Mouse (Mus musculus): ENCODE measurements around the gene Muc4.

The Muc4 gene

GRCm38 (mm10) chr16:32803901-32804300 is 68.2 kb downstream of the Muc4 start:
- in situ Hi-C loops (cut with MboI, MseI), result no loop called here

GRCm38 (mm10) chr16:32805151-32805550 is 69.5 kb downstream of the Muc4 start:
- in situ Hi-C loops (cut with MboI, MseI), result no loop called here

GRCm38 (mm10) chr16:32807408-32808185 is 71.9 kb downstream of the Muc4 start:
- in situ Hi-C loops (cut with MboI, MseI), result no loop called here

GRCm38 (mm10) chr16:32810321-32810720 is 74.6 kb downstream of the Muc4 start, which contains the start of gene Smbd1:
TSS of gene Smbd1 (minus strand) at chr16:32810477.
- in situ Hi-C loops (cut with MboI, MseI), result loop anchor here (10.0 kb wide), 1 partner anchor 94 kb away; no protein-coding TSS in a partner anchor

GRCm38 (mm10) chr16:32812888-32813361 is 77.2 kb downstream of the Muc4 start:
- in situ Hi-C loops (cut with MboI, MseI), result loop anchor here (10.0 kb wide), 1 partner anchor 92 kb away; no protein-coding TSS in a partner anchor

- in situ Hi-C loops (cut with MboI, MseI), result loop anchor here (10.0 kb wide), 1 partner anchor 91 kb away; no protein-coding TSS in a partner anchor
Measured at GRCm38 (mm10) chr16:32813362-32813761, 77.7 kb downstream of the Muc4 start.

GRCm38 (mm10) chr16:32813771-32814170 is 78.1 kb downstream of the Muc4 start:
- in situ Hi-C loops (cut with MboI, MseI), result loop anchor here (10.0 kb wide), 1 partner anchor 91 kb away; no protein-coding TSS in a partner anchor

- in situ Hi-C loops (cut with MboI, MseI), result loop anchor here (10.0 kb wide), 1 partner anchor 90 kb away; no protein-coding TSS in a partner anchor
Measured at GRCm38 (mm10) chr16:32814539-32814938, 78.9 kb downstream of the Muc4 start.

- in situ Hi-C loops (cut with MboI, MseI), result loop anchor here (5.0 to 10.0 kb wide), 2 partner anchors 90 to 207 kb away; no protein-coding TSS in a partner anchor
Measured at GRCm38 (mm10) chr16:32815160-32815605, 79.5 kb downstream of the Muc4 start.

- in situ Hi-C loops (cut with MboI, MseI), result loop anchor here (5.0 to 10.0 kb wide), 2 partner anchors 87 to 204 kb away; no protein-coding TSS in a partner anchor
Measured at GRCm38 (mm10) chr16:32818036-32818435, 82.3 kb downstream of the Muc4 start.

- in situ Hi-C loops (cut with MboI, MseI), result loop anchor here (5.0 to 10.0 kb wide), 2 partner anchors 86 to 204 kb away; no protein-coding TSS in a partner anchor
Measured at GRCm38 (mm10) chr16:32818441-32818840, 82.8 kb downstream of the Muc4 start.

- in situ Hi-C loops (cut with MboI, MseI), result no loop called here
Measured at GRCm38 (mm10) chr16:32821772-32822449, 86.2 kb downstream of the Muc4 start.

- in situ Hi-C loops (cut with MboI, MseI), result no loop called here
Measured at GRCm38 (mm10) chr16:32822450-32822827, 86.8 kb downstream of the Muc4 start.

GRCm38 (mm10) chr16:32822881-32823280 is 87.2 kb downstream of the Muc4 start:
- in situ Hi-C loops (cut with MboI, MseI), result no loop called here

- in situ Hi-C loops (cut with MboI, MseI), result no loop called here
Measured at GRCm38 (mm10) chr16:32823487-32823886, 87.8 kb downstream of the Muc4 start.

- in situ Hi-C loops (cut with MboI, MseI), result no loop called here
Measured at GRCm38 (mm10) chr16:32824061-32824460, 88.4 kb downstream of the Muc4 start.

- in situ Hi-C loops (cut with MboI, MseI), result no loop called here
Measured at GRCm38 (mm10) chr16:32825380-32825779, 89.7 kb downstream of the Muc4 start.

- in situ Hi-C loops (cut with MboI, MseI), result no loop called here
Measured at GRCm38 (mm10) chr16:32826521-32826920, 90.8 kb downstream of the Muc4 start.

GRCm38 (mm10) chr16:32829104-32829503 is 93.4 kb downstream of the Muc4 start:
- in situ Hi-C loops (cut with MboI, MseI), result no loop called here

- in situ Hi-C loops (cut with MboI, MseI), result no loop called here
Measured at GRCm38 (mm10) chr16:32831501-32831900, 95.8 kb downstream of the Muc4 start.

Data from T-helper 2 cell (primary cell).